Mouse (Mus musculus): ENCODE results near the gene Cdkn1a. TPM values are rescaled to one million over a fixed set of nuclear protein-coding genes. Genes with fewer than 3 reads are reported as not detected.
A peak's percentile ranks its signal among the peaks of the same experiment; 100 is the strongest.

Gene Cdkn1a
- polyA plus RNA-seq, 2 experiments, result 2.6 to 7.0 TPM

- Histone ChIP-seq H3K4me1 (replicated peaks; ENCODE audit: control insufficient read depth in 2 of 2, insufficient read depth in 2 of 2, low read length in 1 of 2) (peaks cover 0 to 14% of the 10 kb centered on the region in 2 experiments; a peak in 2 of 4 replicates), H3K27me3 (ENCODE audit: control insufficient read depth, insufficient read depth, low read length) (peaks cover 19% of the 10 kb centered on the region), H3K9me3 (ENCODE audit: control insufficient read depth, low read length) (no peaks in the 10 kb centered on the region), H3K36me3 (replicated peaks; ENCODE audit: control insufficient read depth, insufficient read depth, low read depth) (no peaks in the 10 kb centered on the region), H3K9ac (replicated peaks) (no peak overlapping the region), H3K27ac (no peak overlapping the region), H3K4me2 (ENCODE audit: low read depth) (peak overlapping the region; percentile 62), H3K4me3 (ENCODE audit: insufficient read depth in 1 of 2, low read depth in 2 of 2, low read length in 2 of 2) (peak overlapping the region; percentile 27 to 50)
- no peak for DNase-seq (ENCODE audit: low read depth in 3 of 3, low spot score in 3 of 3)
- 5% methylated on average over 25 of the region's 25 CpGs for WGBS (ENCODE audit: insufficient replicate concordance)
- no peak for TF ChIP-seq CTCF (IDR thresholded peaks at IDR 0.05; ENCODE audit: low read depth)
- TF ChIP-seq EP300 (IDR thresholded peaks at IDR 0.05; ENCODE audit: low read depth), result no peak
- ATAC-seq (ENCODE audit: insufficient read depth), result no peak
Observed at GRCm38 (mm10) chr17:29078519-29079383, 12.0 kb upstream of the Cdkn1a start.

GRCm38 (mm10) chr17:29080758-29081617, 9.8 kb upstream of the Cdkn1a start:
- peak overlapping the region; percentile 39 for H3K4me2 ChIP-seq (ENCODE audit: low read depth)
- H3K4me1 ChIP-seq (replicated peaks; ENCODE audit: control insufficient read depth in 2 of 2, insufficient read depth in 2 of 2, low read length in 1 of 2), result peaks cover 0 to 14% of the 10 kb centered on the region in 2 experiments; a peak in 2 of 4 replicates
- ATAC-seq (ENCODE audit: insufficient read depth) (no peak), DNase-seq (ENCODE audit: low read depth in 3 of 3, low spot score in 3 of 3) (no peak)
- peaks cover 19% of the 10 kb centered on the region for H3K27me3 ChIP-seq (ENCODE audit: control insufficient read depth, insufficient read depth, low read length)
- H3K9me3 ChIP-seq (ENCODE audit: control insufficient read depth, low read length), result no peaks in the 10 kb centered on the region
- no peak overlapping the region for H3K27ac ChIP-seq
- H3K36me3 ChIP-seq (replicated peaks; ENCODE audit: control insufficient read depth, insufficient read depth, low read depth), result no peaks in the 10 kb centered on the region
- no peak overlapping the region for H3K9ac ChIP-seq (replicated peaks)
- H3K4me3 ChIP-seq (ENCODE audit: insufficient read depth in 1 of 2, low read depth in 2 of 2, low read length in 2 of 2), result no peak overlapping the region
- 6% methylated on average over 23 of the region's 23 CpGs for WGBS (ENCODE audit: insufficient replicate concordance)
- no peak for TF ChIP-seq EP300 (IDR thresholded peaks at IDR 0.05; ENCODE audit: low read depth)
- no peak for TF ChIP-seq CTCF (IDR thresholded peaks at IDR 0.05; ENCODE audit: low read depth)

DNA sequence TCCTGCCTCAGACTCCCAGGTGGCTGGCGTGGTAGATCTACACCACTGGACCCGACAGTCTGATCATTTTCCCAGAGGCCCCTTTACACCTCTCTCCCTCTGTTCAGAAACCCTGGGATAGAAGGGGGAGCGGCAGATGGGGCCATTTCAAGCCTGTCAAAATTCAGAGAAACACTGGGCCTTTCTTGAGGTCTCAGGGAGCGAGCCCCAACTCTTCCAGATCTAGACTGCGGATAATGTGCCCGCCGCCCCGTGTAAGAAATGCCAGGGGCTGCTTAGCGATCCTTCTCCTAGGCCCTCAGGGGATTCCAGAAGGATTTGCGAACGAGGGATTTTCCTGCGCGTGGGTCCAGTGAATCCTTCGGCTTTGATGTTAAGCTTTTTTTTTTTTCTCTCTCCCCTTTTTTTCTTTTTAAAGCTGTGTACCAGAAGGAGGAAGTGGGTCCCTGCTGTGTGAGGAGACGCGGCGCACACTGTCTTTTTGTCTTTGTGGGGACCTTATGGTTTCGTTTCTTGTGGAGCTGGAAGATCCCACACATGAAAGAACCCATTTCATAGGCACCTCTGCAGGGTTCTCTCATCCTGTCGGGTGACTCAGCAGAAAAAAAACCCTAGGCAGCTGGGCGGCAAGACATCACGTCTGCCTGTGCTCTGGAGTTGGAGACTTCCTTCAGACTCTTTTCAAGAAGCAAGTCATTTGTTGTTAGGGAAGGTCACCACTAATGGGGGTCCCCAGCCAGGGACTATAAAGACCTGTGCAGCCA, 9.0 kb upstream of the Cdkn1a start:
- ATAC-seq (ENCODE audit: insufficient read depth) (no peak), DNase-seq (ENCODE audit: low read depth in 3 of 3, low spot score in 3 of 3) (peak; percentile 31 to 42 (median 35))
- Histone ChIP-seq H3K9ac (replicated peaks) (no peak overlapping the region), H3K4me2 (ENCODE audit: low read depth) (peak overlapping the region; percentile 39), H3K36me3 (replicated peaks; ENCODE audit: control insufficient read depth, insufficient read depth, low read depth) (no peaks in the 10 kb centered on the region), H3K27ac (no peak overlapping the region), H3K9me3 (ENCODE audit: control insufficient read depth, low read length) (no peaks in the 10 kb centered on the region), H3K4me1 (replicated peaks; ENCODE audit: control insufficient read depth in 2 of 2, insufficient read depth in 2 of 2, low read length in 1 of 2) (peaks cover 0 to 14% of the 10 kb centered on the region in 2 experiments; a peak in 2 of 4 replicates), H3K27me3 (ENCODE audit: control insufficient read depth, insufficient read depth, low read length) (peaks cover 19% of the 10 kb centered on the region), H3K4me3 (ENCODE audit: insufficient read depth in 1 of 2, low read depth in 2 of 2, low read length in 2 of 2) (0 out of 4 replicates have a peak overlapping the region, but pooled peaks of 1 of the 2 experiments have one; percentile 17)
- TF ChIP-seq EP300 (IDR thresholded peaks at IDR 0.05; ENCODE audit: low read depth), result no peak
- no peak for TF ChIP-seq CTCF (IDR thresholded peaks at IDR 0.05; ENCODE audit: low read depth)
- WGBS (ENCODE audit: insufficient replicate concordance), result 6% methylated on average over 21 of the region's 21 CpGs

DNA sequence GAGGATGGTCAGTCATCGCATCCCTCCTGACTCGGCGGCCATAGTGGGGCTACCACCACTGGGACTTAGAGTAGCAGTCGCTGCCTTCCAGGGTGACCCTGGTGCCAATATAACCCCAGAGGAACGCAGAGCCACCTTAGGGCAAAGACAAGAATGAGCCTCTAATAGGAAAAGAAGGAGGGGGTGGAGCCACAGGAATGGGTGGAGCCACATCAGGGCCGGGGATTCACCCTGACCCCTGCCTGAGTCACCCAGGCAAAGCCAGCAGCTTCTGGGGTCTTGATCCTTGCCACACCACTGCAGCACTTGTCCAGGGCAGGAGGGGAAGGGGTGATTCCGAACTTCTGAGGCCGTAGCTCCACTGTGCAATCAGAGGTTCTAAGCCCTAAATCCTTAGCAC, 7.2 kb upstream of the Cdkn1a start:
- no peak overlapping the region for H3K27ac ChIP-seq
- no peak overlapping the region for H3K4me3 ChIP-seq (ENCODE audit: insufficient read depth in 1 of 2, low read depth in 2 of 2, low read length in 2 of 2)

More for the DNA sequence above, 7.2 kb upstream of the Cdkn1a start:
- ATAC-seq (ENCODE audit: insufficient read depth), result no peak
- Histone ChIP-seq H3K36me3 (replicated peaks; ENCODE audit: control insufficient read depth, insufficient read depth, low read depth) (no peaks in the 10 kb centered on the region), H3K9me3 (ENCODE audit: control insufficient read depth, low read length) (no peaks in the 10 kb centered on the region), H3K9ac (replicated peaks) (no peak overlapping the region), H3K4me1 (replicated peaks; ENCODE audit: control insufficient read depth in 2 of 2, insufficient read depth in 2 of 2, low read length in 1 of 2) (peaks cover 0 to 14% of the 10 kb centered on the region in 2 experiments; a peak in 2 of 4 replicates), H3K27me3 (ENCODE audit: control insufficient read depth, insufficient read depth, low read length) (peaks cover 11% of the 10 kb centered on the region), H3K4me2 (ENCODE audit: low read depth) (no peak overlapping the region)
- WGBS (ENCODE audit: insufficient replicate concordance), result 77% methylated on average over 8 of the region's 8 CpGs
- TF ChIP-seq CTCF (IDR thresholded peaks at IDR 0.05; ENCODE audit: low read depth) (no peak), EP300 (IDR thresholded peaks at IDR 0.05; ENCODE audit: low read depth) (no peak)
- no peak for DNase-seq (ENCODE audit: low read depth in 3 of 3, low spot score in 3 of 3)

Data from liver, embryonic 14.5 days (tissue).